Mouse (Mus musculus): ENCODE data around the gene Npc1l1.

DNA sequence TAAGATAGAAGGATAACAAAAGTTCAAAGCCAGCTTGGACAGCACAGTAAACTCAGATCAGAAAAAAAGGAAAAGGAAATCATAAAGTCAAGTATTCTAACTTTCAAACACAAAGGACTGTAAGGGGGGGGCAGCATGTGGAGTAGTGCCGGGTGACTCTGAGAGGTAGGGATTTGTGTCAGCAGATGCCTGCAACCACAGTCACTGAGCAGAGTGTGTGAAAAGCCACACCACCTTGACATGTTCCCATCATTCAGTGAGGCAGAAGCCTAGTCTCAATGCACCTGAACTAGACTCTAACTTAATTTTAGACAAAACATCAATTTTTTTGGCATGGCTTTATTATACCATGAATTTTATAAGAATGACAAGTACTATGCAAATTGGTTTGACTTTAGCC is 54.4 kb downstream of the Npc1l1 start:
- no peak for TF ChIP-seq GATA1 (IDR thresholded peaks at IDR 0.05; ENCODE audit: low read length)
- TF ChIP-seq TAL1 (IDR thresholded peaks at IDR 0.05; ENCODE audit: low read length): no peak

All from erythroblast, embryonic 14.5 days (primary cell).